Mouse (Mus musculus) midbrain, embryonic 16.5 days (tissue): ENCODE data around the gene Gm9044. TPM values are rescaled to one million over a fixed set of nuclear protein-coding genes. Genes with fewer than 3 reads are reported as not detected.
"Not testable (repeated sequence)": the region's sequence is repeated elsewhere in the genome, so short reads cannot be mapped to it uniquely, and the experiment has no call there.

Experiments used
- ATAC-seq: fragments of 200-750 bp; cut with Nextera tagmentation; 2 replicates; pipeline ENCODE4 v1.8.0; 2017; ENCODE audit warnings: moderate TSS enrichment
- H3K27ac ChIP-seq: fragments of 300-500 bp; sonication (generic); 2 replicates; pipeline ENCODE4 v1.5.1; 2014; ENCODE audit warnings: mild to moderate bottlenecking, low read length, mixed read lengths
- H3K27me3 ChIP-seq: fragments of 300-500 bp; sonication (generic); 2 replicates; pipeline ENCODE4 v1.6.1; 2014; ENCODE audit warnings: low read depth, low read length, mixed read lengths; ENCODE audit not compliant: control insufficient read depth, insufficient read depth
- H3K36me3 ChIP-seq: fragments of 300-500 bp; sonication (generic); 2 replicates; pipeline ENCODE4 v1.6.1; 2014; ENCODE audit warnings: mild to moderate bottlenecking, low read length, moderate library complexity, mixed read lengths; ENCODE audit not compliant: control insufficient read depth, insufficient read depth
- H3K4me1 ChIP-seq: fragments of 300-500 bp; sonication (generic); 2 replicates; pipeline ENCODE4 v1.6.1; 2014; ENCODE audit warnings: mild to moderate bottlenecking, low read length, mixed read lengths; ENCODE audit not compliant: control insufficient read depth, insufficient read depth
- H3K4me2 ChIP-seq: fragments of 300-500 bp; sonication (generic); 2 replicates; pipeline ENCODE4 v1.6.1; 2014; ENCODE audit warnings: mild to moderate bottlenecking, low read length, mixed read lengths
- H3K4me3 ChIP-seq: fragments of 300-500 bp; sonication (generic); 2 replicates; pipeline ENCODE4 v1.5.1; 2014; ENCODE audit warnings: low read depth, mild to moderate bottlenecking, low read length, moderate library complexity, mixed read lengths
- H3K9ac ChIP-seq: fragments of 300-500 bp; sonication (generic); 2 replicates; pipeline ENCODE4 v1.6.1; 2014; ENCODE audit warnings: low read depth, low read length, mixed read lengths
- H3K9me3 ChIP-seq: fragments of 300-500 bp; sonication (generic); replicated peaks from 2 replicates; pipeline ENCODE4 v1.6.1; 2014; ENCODE audit warnings: mild to moderate bottlenecking, low read length, mixed read lengths; ENCODE audit not compliant: control insufficient read depth, poor library complexity, severe bottlenecking
- WGBS: fragments of 180-500 bp; shearing (Covaris S2); extraction: QIAGEN DNeasy Blood & Tissue Kit; methylation state at CpG from one replicate; pipeline ENCODE4 v1.1.7; 2014; 5-methylcytosine and 5-hydroxymethylcytosine counted together
- polyA plus RNA-seq: library from polyadenylated mRNA; unstranded; fragments of >200 nt; fragmentation: Nextera tagmentation; extraction: Ambion mirVana; gene quantifications from 2 replicates; pipeline ENCODE4 v1.2.1, GENCODE M21; 2015

The Gm9044 gene
- polyA plus RNA-seq, 1 experiment from 2014 or later, result not detected

- H3K4me1 ChIP-seq, H3K36me3 ChIP-seq, H3K27ac ChIP-seq, H3K4me2 ChIP-seq, H3K9me3 ChIP-seq, H3K4me3 ChIP-seq, H3K27me3 ChIP-seq, H3K9ac ChIP-seq, ATAC-seq: not testable (repeated sequence)
- WGBS, result 43% methylated on average over 2 of the region's 2 CpGs
Observed at GRCm38 (mm10) chr10:118302133-118302532, 30.1 kb downstream of the Gm9044 start.

GRCm38 (mm10) chr10:118294938-118295337, 37.3 kb downstream of the Gm9044 start, which contains the start of gene Iltifb:
TSS of gene Iltifb (minus strand) at chr10:118295038.
- H3K4me3 ChIP-seq, result no peak within 1 kb of the TSS
- no peaks in the 10 kb centered on the region for H3K4me1 ChIP-seq
- H3K27ac ChIP-seq, result no peak within 1 kb of the TSS
- H3K36me3 ChIP-seq, result no peaks in the 10 kb centered on the region
- no peak for ATAC-seq
- no peaks in the 10 kb centered on the region for H3K27me3 ChIP-seq
- 93% methylated on average over 6 of the region's 6 CpGs for WGBS
- no peak within 1 kb of the TSS for H3K4me2 ChIP-seq
- no peaks in the 10 kb centered on the region for H3K9me3 ChIP-seq
- H3K9ac ChIP-seq, result no peak within 1 kb of the TSS

GRCm38 (mm10) chr10:118283016-118283415, 49.2 kb downstream of the Gm9044 start:
- no CpG with 5 or more reads among the region's 5 CpGs for WGBS

GRCm38 (mm10) chr10:118282565-118282964, 49.6 kb downstream of the Gm9044 start:
- ATAC-seq, H3K4me3 ChIP-seq, H3K4me2 ChIP-seq, H3K27me3 ChIP-seq, H3K27ac ChIP-seq, H3K36me3 ChIP-seq, H3K9ac ChIP-seq, H3K9me3 ChIP-seq, H3K4me1 ChIP-seq: not testable (repeated sequence)
- WGBS, result 88% methylated on average over 5 of the region's 7 CpGs

More at GRCm38 (mm10) chr10:118283016-118283415, 49.2 kb downstream of the Gm9044 start:
- not testable (repeated sequence) for H3K36me3 ChIP-seq, H3K27me3 ChIP-seq, H3K4me3 ChIP-seq, H3K4me1 ChIP-seq, H3K4me2 ChIP-seq, H3K9ac ChIP-seq, H3K27ac ChIP-seq, ATAC-seq, H3K9me3 ChIP-seq

Other genes with a start within 250 kb of the Gm9044 start
- 30.6 and 31.7 TPM in 2 replicates for gene Mdm1, start 190.6 kb downstream of the Gm9044 start, polyA plus RNA-seq
- 0.20 and 0.46 TPM in 2 replicates for gene Il22, start 127.5 kb downstream of the Gm9044 start, polyA plus RNA-seq
- 0.11 and 0.30 TPM in 2 replicates for gene Gm32717, start 91.6 kb downstream of the Gm9044 start, polyA plus RNA-seq
- gene Gm32802, start 73.7 kb downstream of the Gm9044 start, polyA plus RNA-seq, result 0.11 and 0.30 TPM in 2 replicates
- gene Iltifb, start 37.4 kb downstream of the Gm9044 start, polyA plus RNA-seq, result 0.80 and 0.85 TPM in 2 replicates
- not detected in 2 replicates for gene Gm9040, start 5.4 kb downstream of the Gm9044 start, polyA plus RNA-seq
- gene Gm9045, start 5.4 kb upstream of the Gm9044 start, polyA plus RNA-seq, result not detected in 2 replicates
- gene Gm9046, start 10.8 kb upstream of the Gm9044 start, polyA plus RNA-seq, result 0.13 TPM in 1 of 2 replicates, not detected in the other
- not detected in 2 replicates for gene Gm9048, start 16.3 kb upstream of the Gm9044 start, polyA plus RNA-seq
- not detected in 2 replicates for gene Gm9049, start 21.7 kb upstream of the Gm9044 start, polyA plus RNA-seq
- gene Ifng, start 108.6 kb upstream of the Gm9044 start, polyA plus RNA-seq, result not detected in 2 replicates